Mouse (Mus musculus): Measurements from ENCODE around the gene Cmss1. TPM values are rescaled to one million over a fixed set of nuclear protein-coding genes. Genes with fewer than 3 reads are reported as not detected.

The Cmss1 gene
- polyA plus RNA-seq, 1 experiment from 2014 or later = 55.5 TPM

Other genes starting within 250 kb of the Cmss1 start
- 1.2 and 2.5 TPM in 2 replicates for gene Col8a1, start 147.9 kb upstream of the Cmss1 start, polyA plus RNA-seq (2016; fragmentation: Nextera tagmentation; extraction: Ambion mirVana)

Data from hindbrain, embryonic 10.5 days (tissue).